Comparison of ENCODE assay signal across 25 mouse cellular contexts in genomic region chrX:110335013-110335412, GRCm38 (mm10).
"Had no signal": no experiment of that assay in that cellular context is flagged by ENCODE, and none has a peak within 500 bp of the region (broad histone marks: within the 10 kb centered on the region; RNA-seq: fewer than 3 reads in every experiment).

No protein-coding gene starts in this region.

- H3K9ac ChIP-seq: embryonic facial prominence, embryonic 12.5 days; embryonic facial prominence, embryonic 13.5 days; embryonic facial prominence, embryonic 15.5 days; forebrain, embryonic 12.5 days; forebrain, embryonic 13.5 days; forebrain, embryonic 15.5 days; forebrain, postnatal 0 days had no signal

- H3K4me3 ChIP-seq: embryonic facial prominence, embryonic 10.5 days; embryonic facial prominence, embryonic 12.5 days; embryonic facial prominence, embryonic 13.5 days; embryonic facial prominence, embryonic 15.5 days; erythroblast, embryonic 14.5 days; forebrain, embryonic 10.5 days; forebrain, embryonic 12.5 days; forebrain, embryonic 13.5 days; forebrain, embryonic 15.5 days; gastrocnemius, adult 2 months; heart, adult 2 months had no signal

- H3K36me3 ChIP-seq: embryonic facial prominence, embryonic 10.5 days; embryonic facial prominence, embryonic 12.5 days; embryonic facial prominence, embryonic 13.5 days; embryonic facial prominence, embryonic 15.5 days; forebrain, embryonic 10.5 days; forebrain, embryonic 12.5 days; forebrain, embryonic 15.5 days had no signal

- H3K4me1 ChIP-seq: embryonic facial prominence, embryonic 10.5 days; embryonic facial prominence, embryonic 12.5 days; embryonic facial prominence, embryonic 13.5 days; embryonic facial prominence, embryonic 15.5 days; forebrain, embryonic 10.5 days; forebrain, embryonic 12.5 days; forebrain, embryonic 13.5 days; forebrain, embryonic 15.5 days had no signal

- H3K27me3 ChIP-seq: embryonic facial prominence, embryonic 12.5 days; embryonic facial prominence, embryonic 13.5 days; embryonic facial prominence, embryonic 15.5 days; forebrain, embryonic 12.5 days; forebrain, embryonic 13.5 days; forebrain, embryonic 15.5 days had no signal

- H3K27ac ChIP-seq: embryonic facial prominence, embryonic 10.5 days; embryonic facial prominence, embryonic 12.5 days; embryonic facial prominence, embryonic 13.5 days; embryonic facial prominence, embryonic 15.5 days; forebrain, embryonic 10.5 days; forebrain, embryonic 12.5 days; forebrain, embryonic 13.5 days; forebrain, embryonic 15.5 days; gastrocnemius, adult 2 months; heart, adult 2 months had no signal

- H3K9me3 ChIP-seq: embryonic facial prominence, embryonic 10.5 days; embryonic facial prominence, embryonic 12.5 days; embryonic facial prominence, embryonic 13.5 days; embryonic facial prominence, embryonic 15.5 days; forebrain, embryonic 10.5 days; forebrain, embryonic 12.5 days; forebrain, embryonic 13.5 days; forebrain, embryonic 15.5 days had no signal

- DNase-seq: cerebellum, adult 9-10 months; cerebellum, adult 9-11 months; cerebellum, postnatal 10 days; cerebellum, postnatal 14 days; cerebellum, postnatal 25 days; cerebellum, postnatal 36 days; embryo, embryonic 11 days; forebrain, postnatal 0 days; gastrocnemius, adult 2 months; gastrocnemius, postnatal 10 days; gastrocnemius, postnatal 14 days; gastrocnemius, postnatal 25 days; gastrocnemius, postnatal 36 days; heart, adult 11 months; heart, adult 18-20 months; heart, adult 2 months had no signal
